Mouse (Mus musculus) CH12.LX (cell line): ENCODE measurements around the gene C2cd4c. TPM values are rescaled to one million over a fixed set of nuclear protein-coding genes. Genes with fewer than 3 reads are reported as not detected.

Experiments
- DNase-seq: peaks from one replicate; pipeline ENCODE4 v3.0.0-alpha.2; 2013; ENCODE audit errors: extremely low read depth
- H3K27ac ChIP-seq: 2 replicates; pipeline ENCODE4 v1.5.1; 2012; ENCODE audit warnings: low read depth, mild to moderate bottlenecking, control low read depth, moderate library complexity; ENCODE audit not compliant: insufficient read depth
- H3K27me3 ChIP-seq: replicated peaks from 2 replicates; pipeline ENCODE3; 2012; ENCODE audit warnings: inconsistent platforms
- H3K36me3 ChIP-seq, 2 experiments: replicated peaks in 1 of 2; 2 replicates each; pipeline versions ENCODE3 to v1.6.1; 2012; ENCODE audit warnings: inconsistent platforms in 1 of 2, low read length in 1 of 2, mild to moderate bottlenecking in 1 of 2, mixed read lengths in 1 of 2, moderate library complexity in 1 of 2; ENCODE audit not compliant: control insufficient read depth in 1 of 2, insufficient read depth in 1 of 2
- H3K4me1 ChIP-seq, 2 experiments: 2 replicates each; pipeline ENCODE4 v1.6.1; 2012; ENCODE audit warnings: inconsistent platforms in 1 of 2, moderate library complexity in 1 of 2; ENCODE audit not compliant: insufficient read depth in 2 of 2, control insufficient read depth in 1 of 2
- H3K4me2 ChIP-seq: 2 replicates; pipeline ENCODE4 v1.6.1; 2012; ENCODE audit warnings: low read depth, mild to moderate bottlenecking, control low read depth; ENCODE audit not compliant: poor library complexity, insufficient read depth, severe bottlenecking
- H3K4me3 ChIP-seq, 3 experiments: fragments of 150-350 bp in 1 of 3; sonication (generic) in 1 of 3; replicated peaks in 1 of 3; 2 replicates each; pipeline versions ENCODE3 to v1.5.1; 2011 to 2012; ENCODE audit warnings: low read depth in 2 of 3, low read length in 2 of 3, mild to moderate bottlenecking in 2 of 3, moderate library complexity in 2 of 3, control low read depth in 1 of 3, improper control_type of control experiment in 1 of 3, inconsistent platforms in 1 of 3, mixed read lengths in 1 of 3; ENCODE audit not compliant: poor library complexity in 1 of 3
- H3K79me2 ChIP-seq: replicated peaks from 2 replicates; pipeline ENCODE4 v1.6.1; 2012; ENCODE audit warnings: mild to moderate bottlenecking, moderate library complexity; ENCODE audit not compliant: control insufficient read depth, poor library complexity, insufficient read depth, severe bottlenecking; ENCODE audit errors: extremely low read depth
- H3K9ac ChIP-seq: 2 replicates; pipeline ENCODE4 v1.6.1; 2012; ENCODE audit warnings: low read depth, mild to moderate bottlenecking, control low read depth, moderate library complexity; ENCODE audit not compliant: insufficient read depth
- H3K9me3 ChIP-seq: replicated peaks from 2 replicates; pipeline ENCODE3; 2012; ENCODE audit warnings: low read length, inconsistent platforms, mixed read lengths
- BHLHE40 ChIP-seq: IDR thresholded peaks from 2 replicates; pipeline ENCODE4 v1.6.1; 2011; ENCODE audit warnings: mild to moderate bottlenecking, low read depth, low read length, improper control_type of control experiment
- CHD1 ChIP-seq: IDR thresholded peaks from 2 replicates; pipeline ENCODE4 v1.6.1; 2012; ENCODE audit warnings: low read depth, low read length, improper control_type of control experiment, inconsistent platforms
- CHD2 ChIP-seq: IDR thresholded peaks from 2 replicates; pipeline ENCODE4 v1.6.1; 2011; ENCODE audit warnings: low read length, improper control_type of control experiment
- E2F4 ChIP-seq: IDR thresholded peaks from 2 replicates; pipeline ENCODE4 v1.6.1; 2011; ENCODE audit warnings: low read depth, low read length, improper control_type of control experiment; ENCODE audit not compliant: insufficient replicate concordance
- ELF1 ChIP-seq: IDR thresholded peaks from 2 replicates; pipeline ENCODE4 v1.6.1; 2014; ENCODE audit warnings: low read depth, mild to moderate bottlenecking, inconsistent platforms, low read length, improper control_type of control experiment
- EP300 ChIP-seq: IDR thresholded peaks from 2 replicates; pipeline ENCODE4 v1.6.1; 2011; ENCODE audit warnings: low read length, improper control_type of control experiment
- ETS1 ChIP-seq: conservative IDR thresholded peaks from 2 replicates; pipeline ENCODE4 v1.6.1; 2012; ENCODE audit warnings: low read depth, mild to moderate bottlenecking, inconsistent platforms, low read length, improper control_type of control experiment, moderate library complexity
- IRF4 ChIP-seq: IDR thresholded peaks from 2 replicates; pipeline ENCODE4 v1.6.1; 2014; ENCODE audit warnings: low read depth, mild to moderate bottlenecking, inconsistent platforms, low read length, improper control_type of control experiment
- KAT2A ChIP-seq: IDR thresholded peaks from 2 replicates; pipeline ENCODE4 v1.6.1; 2012; ENCODE audit warnings: low read length, improper control_type of control experiment, inconsistent platforms; ENCODE audit not compliant: insufficient replicate concordance
- MAFK ChIP-seq: IDR thresholded peaks from 2 replicates; pipeline ENCODE4 v1.6.1; 2011; ENCODE audit warnings: low read length, improper control_type of control experiment; ENCODE audit not compliant: insufficient replicate concordance
- NELFE ChIP-seq: IDR thresholded peaks from 2 replicates; pipeline ENCODE4 v1.6.1; 2011; ENCODE audit warnings: low read depth, low read length, improper control_type of control experiment
- NRF1 ChIP-seq: IDR thresholded peaks from 2 replicates; pipeline ENCODE4 v1.6.1; 2014; ENCODE audit warnings: low read depth, mild to moderate bottlenecking, inconsistent platforms, low read length, improper control_type of control experiment, moderate library complexity
- POLR2AphosphoS2 ChIP-seq: IDR thresholded peaks from 2 replicates; pipeline ENCODE4 v1.6.1; 2011; ENCODE audit warnings: low read depth, low read length, improper control_type of control experiment
- RAD21 ChIP-seq: IDR thresholded peaks from 2 replicates; pipeline ENCODE4 v1.6.1; 2011; ENCODE audit warnings: low read depth, mild to moderate bottlenecking, low read length, improper control_type of control experiment, moderate library complexity
- RCOR1 ChIP-seq: conservative IDR thresholded peaks from 2 replicates; pipeline ENCODE4 v1.6.1; 2012; ENCODE audit warnings: low read depth, mild to moderate bottlenecking, inconsistent platforms, low read length, improper control_type of control experiment
- SIN3A ChIP-seq: IDR thresholded peaks from 2 replicates; pipeline ENCODE4 v1.6.1; 2012; ENCODE audit warnings: low read length, improper control_type of control experiment, inconsistent platforms
- TBP ChIP-seq: conservative IDR thresholded peaks from 2 replicates; pipeline ENCODE4 v1.6.1; 2011; ENCODE audit warnings: low read depth, low read length, improper control_type of control experiment
- TCF12 ChIP-seq: IDR thresholded peaks from 2 replicates; pipeline ENCODE4 v1.6.1; 2014; ENCODE audit warnings: low read depth, mild to moderate bottlenecking, inconsistent platforms, low read length, improper control_type of control experiment
- UBTF ChIP-seq: IDR thresholded peaks from 2 replicates; pipeline ENCODE4 v1.6.1; 2012; ENCODE audit warnings: low read depth, mild to moderate bottlenecking, inconsistent platforms, low read length, improper control_type of control experiment, moderate library complexity
- USF1 ChIP-seq: IDR thresholded peaks from 2 replicates; pipeline ENCODE4 v1.6.1; 2014; ENCODE audit warnings: low read depth, mild to moderate bottlenecking, inconsistent platforms, low read length, improper control_type of control experiment
- ZC3H11A ChIP-seq: IDR thresholded peaks from 2 replicates; pipeline ENCODE4 v1.6.1; 2012; ENCODE audit warnings: low read depth, mild to moderate bottlenecking, inconsistent platforms, low read length, improper control_type of control experiment
- dilution Hi-C: fragments of 300-500 bp; cut with MboI; formaldehyde crosslinking; loops from 2 replicates; pipeline ENCODE4 v1.14.3; 2020; ENCODE audit warnings: low sequenced_read_pairs; ENCODE audit not compliant: extremely low pct_unique_long_range_greater_than_20kb, extremely low pct_ligation_motif_present
- in situ Hi-C: fragments of 300-500 bp; cut with MboI; formaldehyde crosslinking; loops from 3 replicates; pipeline ENCODE4 v1.14.3; 2019; ENCODE audit warnings: low sequenced_read_pairs, low pct_ligation_motif_present, low pct_unique_long_range_greater_than_20kb, mixed read lengths
- polyA plus RNA-seq: library from polyadenylated mRNA; unstranded; fragments of >175 nt; gene quantifications from 2 replicates; pipeline ENCODE4 v1.2.1, GENCODE M21; 2012; ENCODE audit warnings: low read depth; ENCODE audit not compliant: insufficient read length
- total RNA-seq, 2 experiments: library from RNA; depleted of rRNA; stranded (reverse); fragments of 300-350 nt in 1 of 2; fragments of >200 nt in 1 of 2; gene quantifications; 2 replicates each; pipeline ENCODE4 v1.2.3; 2012 to 2014

Gene C2cd4c
- total and polyA plus RNA-seq, 3 experiments, result 0.04 TPM; not detected in 2

GRCm38 (mm10) chr10:79607892-79608291 is 5.9 kb downstream of the C2cd4c start:
- DNase-seq, result no peak
- Histone ChIP-seq H3K4me3 (no peak overlapping the region), H3K4me2 (no peak overlapping the region), H3K79me2 (no peaks in the 10 kb centered on the region), H3K4me1 (peaks cover 3 to 4% of the 10 kb centered on the region in 2 experiments; a peak in 1 of 4 replicates), H3K9me3 (peaks cover 5% of the 10 kb centered on the region), H3K27ac (no peak overlapping the region), H3K36me3 (no peaks in the 10 kb centered on the region), H3K9ac (no peak overlapping the region), H3K27me3 (peaks cover 78% of the 10 kb centered on the region)
- no peak for TF ChIP-seq MAFK
- no peak for TF ChIP-seq ETS1
- no peak for TF ChIP-seq RCOR1
- no peak for TF ChIP-seq NRF1
- TF ChIP-seq TBP, result no peak
- in situ Hi-C loops (no loop called here), dilution Hi-C loops (no loop called here)

- no peak for DNase-seq
- no peak overlapping the region for H3K27ac ChIP-seq
- H3K9ac ChIP-seq, result no peak overlapping the region
- TF ChIP-seq USF1, result no peak
- no peak for TF ChIP-seq NRF1
- TF ChIP-seq RAD21, result no peak
- TF ChIP-seq MAFK, result no peak
- TF ChIP-seq POLR2AphosphoS2, result no peak
- no peak for TF ChIP-seq IRF4
- TF ChIP-seq CHD1, result no peak
- TF ChIP-seq E2F4, result no peak
- TF ChIP-seq ELF1, result no peak
- TF ChIP-seq KAT2A, result no peak
- no peak for TF ChIP-seq NELFE
- no peak for TF ChIP-seq CHD2
- no peak for TF ChIP-seq ETS1
- no peaks in the 10 kb centered on the region; a peak in 1 of 4 replicates for H3K4me1 ChIP-seq
- no peak overlapping the region for H3K4me2 ChIP-seq
- H3K4me3 ChIP-seq, result no peak overlapping the region
- H3K27me3 ChIP-seq, result peaks cover 66% of the 10 kb centered on the region
- dilution Hi-C loops, result no loop called here
- no peaks in the 10 kb centered on the region for H3K36me3 ChIP-seq
- in situ Hi-C loops, result no loop called here
- H3K9me3 ChIP-seq, result peaks cover 5% of the 10 kb centered on the region
- H3K79me2 ChIP-seq, result no peaks in the 10 kb centered on the region
These were observed 7.3 kb downstream of the C2cd4c start for GRCm38 (mm10) chr10:79606537-79606936.

GRCm38 (mm10) chr10:79597936-79598230 is 15.9 kb downstream of the C2cd4c start:
- DNase-seq, result no peak
- no peak overlapping the region for H3K4me2 ChIP-seq
- H3K36me3 ChIP-seq, result no peaks in the 10 kb centered on the region
- H3K27ac ChIP-seq, result no peak overlapping the region
- dilution Hi-C loops (no loop called here), in situ Hi-C loops (loop anchor here (5.0 kb wide), 1 partner anchor 49 kb away; the partner anchor contains the start of gene Odf3l2)
- H3K9ac ChIP-seq, result no peak overlapping the region
- no peaks in the 10 kb centered on the region for H3K9me3 ChIP-seq
- peaks cover 51% of the 10 kb centered on the region for H3K27me3 ChIP-seq
- no peak overlapping the region for H3K4me3 ChIP-seq
- H3K4me1 ChIP-seq, result peaks cover 7 to 12% of the 10 kb centered on the region in 2 experiments
- H3K79me2 ChIP-seq, result no peaks in the 10 kb centered on the region
- TF ChIP-seq TBP, result no peak
- no peak for TF ChIP-seq TCF12
- no peak for TF ChIP-seq RCOR1
- TF ChIP-seq MAFK, result no peak
- TF ChIP-seq ZC3H11A, result no peak
- no peak for TF ChIP-seq RAD21
- TF ChIP-seq E2F4, result no peak
- no peak for TF ChIP-seq BHLHE40
- no peak for TF ChIP-seq SIN3A
- TF ChIP-seq KAT2A, result no peak
- no peak for TF ChIP-seq NELFE
- TF ChIP-seq UBTF, result no peak
- no peak for TF ChIP-seq USF1
- no peak for TF ChIP-seq POLR2AphosphoS2
- TF ChIP-seq CHD2, result no peak
- TF ChIP-seq EP300, result no peak
- TF ChIP-seq CHD1, result no peak
